Mouse (Mus musculus) spleen, postnatal 14 days (tissue): ENCODE data around the gene Hck.

Experiments
- DNase-seq, 2 experiments: peaks; one replicate each; pipeline ENCODE4 v3.0.0; 2021 to 2022; ENCODE audit warnings: low spot score in 2 of 2

The Hck gene

GRCm38 (mm10) chr2:153151026-153151425 is 42.8 kb downstream of the Hck start:
- no peak for DNase-seq

- no peak for DNase-seq
Observed at GRCm38 (mm10) chr2:153151926-153152665, 43.8 kb downstream of the Hck start.

- no peak for DNase-seq
Observed at GRCm38 (mm10) chr2:153153033-153153450, 44.8 kb downstream of the Hck start.

- no peak for DNase-seq
Observed at GRCm38 (mm10) chr2:153157270-153157669, 49.0 kb downstream of the Hck start.

GRCm38 (mm10) chr2:153160133-153160532 is 51.9 kb downstream of the Hck start:
- DNase-seq = no peak

- peak; percentile 72 to 83 for DNase-seq
Observed at GRCm38 (mm10) chr2:153160844-153161683, 52.8 kb downstream of the Hck start, which contains the start of gene Tm9sf4. TSS of gene Tm9sf4 (plus strand) at chr2:153161303.

GRCm38 (mm10) chr2:153161684-153162080 is 53.4 kb downstream of the Hck start:
- DNase-seq = no peak

GRCm38 (mm10) chr2:153167136-153167535 is 58.9 kb downstream of the Hck start:
- DNase-seq = no peak

- no peak for DNase-seq
Observed at GRCm38 (mm10) chr2:153168134-153168820, 60.0 kb downstream of the Hck start.

- DNase-seq = no peak
Observed at GRCm38 (mm10) chr2:153170490-153171224, 62.4 kb downstream of the Hck start.

- DNase-seq = no peak
Observed at GRCm38 (mm10) chr2:153171966-153172365, 63.7 kb downstream of the Hck start.

GRCm38 (mm10) chr2:153175995-153176570 is 67.8 kb downstream of the Hck start:
- no peak for DNase-seq

GRCm38 (mm10) chr2:153177188-153177587 is 68.9 kb downstream of the Hck start:
- DNase-seq = no peak

GRCm38 (mm10) chr2:153179126-153179860 is 71.0 kb downstream of the Hck start:
- DNase-seq = no peak

GRCm38 (mm10) chr2:153179961-153180360 is 71.7 kb downstream of the Hck start:
- no peak for DNase-seq

GRCm38 (mm10) chr2:153186176-153186591 is 77.9 kb downstream of the Hck start:
- no peak for DNase-seq

GRCm38 (mm10) chr2:153187848-153188247 is 79.6 kb downstream of the Hck start:
- DNase-seq = no peak

- no peak for DNase-seq
Observed at GRCm38 (mm10) chr2:153191242-153191641, 83.0 kb downstream of the Hck start.

GRCm38 (mm10) chr2:153194255-153194654 is 86.0 kb downstream of the Hck start:
- no peak for DNase-seq

- DNase-seq = no peak
Observed at GRCm38 (mm10) chr2:153198485-153198884, 90.2 kb downstream of the Hck start.
